16 mouse cellular contexts compared by ENCODE assay signal in the genomic region with DNA sequence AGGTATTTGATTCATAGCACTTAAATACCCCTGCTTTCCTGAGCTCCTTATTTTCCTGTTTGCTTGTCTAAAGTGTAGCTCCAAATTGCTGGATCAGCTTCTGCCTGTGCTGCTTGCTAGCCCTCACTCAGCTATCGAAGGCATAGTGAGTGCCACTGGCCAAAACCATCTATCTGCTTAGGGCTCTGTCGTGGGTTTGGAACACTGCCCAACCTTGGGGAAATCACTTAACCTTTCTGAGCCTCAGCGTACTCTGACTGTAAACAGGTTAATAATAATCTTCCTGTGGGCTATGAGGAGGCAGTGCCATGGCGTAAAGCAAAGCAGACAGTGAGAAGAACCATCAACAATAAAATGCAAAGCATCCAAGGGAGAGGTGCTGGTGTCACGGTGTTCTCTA.
DNase-seq lines count a peak whose midpoint lies in the region; ATAC-seq and TF ChIP-seq lines count a peak whose summit lies in the region.
"Had no signal": no experiment of that assay in that cellular context is flagged by ENCODE, and none has a peak within 500 bp of the region (broad histone marks: within the 10 kb centered on the region; RNA-seq: fewer than 3 reads in every experiment).

No protein-coding gene starts in this region.

- no peaks in the 10 kb centered on the region for H3K27me3 ChIP-seq in lung, embryonic 14.5 days (ENCODE audit: insufficient read depth, low read length)
- H3K27me3 ChIP-seq in liver, postnatal 0 days (ENCODE audit: insufficient read depth, low read length), result no peaks in the 10 kb centered on the region
- H3K27me3 ChIP-seq: intestine, embryonic 15.5 days; midbrain, embryonic 13.5 days had no signal

- H3K4me2 ChIP-seq in lung, embryonic 14.5 days, result no peak overlapping the region
- 0 out of 2 replicates have a peak overlapping the region, but pooled peaks have one; percentile 19 for H3K4me2 ChIP-seq in liver, postnatal 0 days (ENCODE audit: low read depth, low read length)
- H3K4me2 ChIP-seq: forebrain, embryonic 13.5 days; midbrain, embryonic 13.5 days had no signal

- H3K4me1 ChIP-seq in lung, embryonic 14.5 days (ENCODE audit: insufficient read depth), result no peaks in the 10 kb centered on the region
- peaks cover 16% of the 10 kb centered on the region; the same call in 1 of the 2 replicates for H3K4me1 ChIP-seq in liver, postnatal 0 days (ENCODE audit: insufficient read depth)

- no peaks in the 10 kb centered on the region for H3K9me3 ChIP-seq in lung, embryonic 14.5 days (ENCODE audit: low read depth, low read length)
- no peaks in the 10 kb centered on the region for H3K9me3 ChIP-seq in liver, postnatal 0 days (ENCODE audit: low read length)
- H3K9me3 ChIP-seq: forebrain, embryonic 13.5 days; intestine, embryonic 15.5 days; midbrain, embryonic 13.5 days had no signal

- H3K27ac ChIP-seq in lung, embryonic 14.5 days (ENCODE audit: low read depth), result no peak overlapping the region
- H3K27ac ChIP-seq in liver, postnatal 0 days (ENCODE audit: low read depth), result 0 out of 2 replicates have a peak overlapping the region, but pooled peaks have one; percentile 29
- H3K27ac ChIP-seq: forebrain, embryonic 13.5 days; intestine, embryonic 15.5 days; macrophage; midbrain, embryonic 13.5 days; stomach, postnatal 0 days had no signal

- TF ChIP-seq EP300 in liver, postnatal 0 days (IDR thresholded peaks at IDR 0.05; ENCODE audit: low read depth), result no peak

- ATAC-seq in lung, embryonic 14.5 days (ENCODE audit: insufficient read depth), result no peak
- no peak for ATAC-seq in liver, postnatal 0 days
- ATAC-seq in inflammation-experienced regulatory T-cells, adult 6 months, result no peak
- ATAC-seq: forebrain, embryonic 13.5 days; midbrain, embryonic 13.5 days had no signal

- no peaks in the 10 kb centered on the region for H3K36me3 ChIP-seq in lung, embryonic 14.5 days (ENCODE audit: insufficient read depth)
- H3K36me3 ChIP-seq in liver, postnatal 0 days (replicated peaks; ENCODE audit: insufficient read depth, low read length), result no peaks in the 10 kb centered on the region
- H3K36me3 ChIP-seq: intestine, embryonic 15.5 days; midbrain, embryonic 13.5 days had no signal

- WGBS in lung, embryonic 14.5 days, result 26% methylated on average over 5 of the region's 5 CpGs
- 40% methylated on average over 5 of the region's 5 CpGs for WGBS in liver, postnatal 0 days (ENCODE audit: insufficient replicate concordance)

- peak; percentile 40 for DNase-seq in lung, embryonic 14.5 days
- no peak for DNase-seq in lung, postnatal 36 days
- peak; percentile 49 for DNase-seq in kidney, adult 18-20 months
- DNase-seq in kidney, postnatal 10 days, result peak; percentile 68
- DNase-seq in liver, postnatal 0 days, result no peak
- no peak for DNase-seq in retina, embryonic 14.5 days (ENCODE audit: low spot score)
- DNase-seq: cerebellum, adult 9-11 months; embryo, embryonic 11 days; lung, adult 18-20 months; thymus, postnatal 14 days had no signal

- H3K9ac ChIP-seq in lung, embryonic 14.5 days, result no peak overlapping the region
- H3K9ac ChIP-seq in liver, postnatal 0 days (replicated peaks), result no peak overlapping the region
- H3K9ac ChIP-seq: forebrain, embryonic 13.5 days; intestine, embryonic 15.5 days; midbrain, embryonic 13.5 days had no signal

- no peak for TF ChIP-seq CTCF in lung, embryonic 14.5 days (IDR thresholded peaks at IDR 0.05; ENCODE audit: low read depth)
- TF ChIP-seq CTCF in liver, postnatal 0 days (IDR thresholded peaks at IDR 0.05; ENCODE audit: low read depth), result no peak

- H3K4me3 ChIP-seq in lung, embryonic 14.5 days (ENCODE audit: low read depth, low read length), result no peak overlapping the region
- no peak overlapping the region for H3K4me3 ChIP-seq in liver, postnatal 0 days (ENCODE audit: low read depth, low read length)
- H3K4me3 ChIP-seq: forebrain, embryonic 13.5 days; intestine, embryonic 15.5 days; midbrain, embryonic 13.5 days had no signal

Comparison
In these comparisons a context has a peak if more than half of its experiments do, and no peak if none do; other contexts are left out.
1. DNase-seq: peak in lung, embryonic 14.5 days (single experiment), kidney, adult 18-20 months (single experiment) and kidney, postnatal 10 days (single experiment); none in lung, postnatal 36 days (single experiment), liver, postnatal 0 days (single experiment) and retina, embryonic 14.5 days (single experiment).